Mouse (Mus musculus) granulocyte monocyte progenitor cell, adult 5-6 weeks (primary cell): ENCODE measurements at regions not wholly inside any gene's neighbourhood (a gene's known extent, or its start where the extent isn't known, plus 50 kb on each side); places are given as distances from the start of the nearest gene placed in this dataset.
A peak's percentile ranks its signal among the peaks of the same experiment; 100 is the strongest.

Source experiments
- ATAC-seq: replicated peaks from 2 replicates; pipeline ENCODE4 v1.8.0; 2016; ENCODE audit warnings: mild to moderate bottlenecking, moderate TSS enrichment, inconsistent platforms; ENCODE audit not compliant: poor library complexity, severe bottlenecking

- ATAC-seq, result no peak
Observed at GRCm38 (mm10) chr8:88972993-88973690, 70.8 kb downstream of the Sall1 start.

- no peak for ATAC-seq
Observed at GRCm38 (mm10) chr8:88958843-88959242, 85.1 kb downstream of the Sall1 start.

GRCm38 (mm10) chr8:88953178-88953577 lies 90.8 kb downstream of the Sall1 start:
- no peak for ATAC-seq

GRCm38 (mm10) chr8:88951829-88952155 lies 92.2 kb downstream of the Sall1 start:
- no peak for ATAC-seq

GRCm38 (mm10) chr8:88951145-88951828 lies 92.7 kb downstream of the Sall1 start:
- ATAC-seq, result no peak

GRCm38 (mm10) chr8:88949975-88950374 lies 94.0 kb downstream of the Sall1 start:
- ATAC-seq, result no peak

- no peak for ATAC-seq
Observed at GRCm38 (mm10) chr8:88948981-88949380, 95.0 kb downstream of the Sall1 start.

GRCm38 (mm10) chr8:88948328-88948727 lies 95.6 kb downstream of the Sall1 start:
- no peak for ATAC-seq

GRCm38 (mm10) chr8:88947384-88947783 lies 96.6 kb downstream of the Sall1 start:
- ATAC-seq, result no peak

GRCm38 (mm10) chr8:88945656-88946055 lies 98.3 kb downstream of the Sall1 start:
- ATAC-seq, result no peak

- no peak for ATAC-seq
Observed at GRCm38 (mm10) chr8:88944038-88944437, 99.9 kb downstream of the Sall1 start.

GRCm38 (mm10) chr8:88939071-88939746 lies 104.8 kb downstream of the Sall1 start:
- ATAC-seq, result no peak

- no peak for ATAC-seq
Observed at GRCm38 (mm10) chr8:88934708-88935107, 109.3 kb downstream of the Sall1 start.

GRCm38 (mm10) chr8:88931050-88931449 lies 112.9 kb downstream of the Sall1 start:
- no peak for ATAC-seq

- no peak for ATAC-seq
Observed at GRCm38 (mm10) chr8:88930370-88930769, 113.6 kb downstream of the Sall1 start.

- ATAC-seq, result no peak
Observed at GRCm38 (mm10) chr8:88928675-88929377, 115.1 kb downstream of the Sall1 start.

GRCm38 (mm10) chr8:88922840-88923239 lies 121.1 kb downstream of the Sall1 start:
- ATAC-seq, result no peak

GRCm38 (mm10) chr8:88921967-88922366 lies 122.0 kb downstream of the Sall1 start:
- ATAC-seq, result no peak

- ATAC-seq, result no peak
Observed at GRCm38 (mm10) chr8:88919282-88919681, 124.7 kb downstream of the Sall1 start.

- ATAC-seq, result no peak
Observed at GRCm38 (mm10) chr8:88916064-88916463, 127.9 kb downstream of the Sall1 start.

GRCm38 (mm10) chr8:88914657-88915056 lies 129.3 kb downstream of the Sall1 start:
- peak; percentile 75 for ATAC-seq
